Mouse (Mus musculus): Measurements from ENCODE around the gene Myh6. TPM values are rescaled to one million over a fixed set of nuclear protein-coding genes. Genes with fewer than 3 reads are reported as not detected.
A peak's percentile ranks its signal among the peaks of the same experiment; 100 is the strongest.

The Myh6 gene
- polyA plus RNA-seq, 1 experiment from 2014 or later = 1.1 TPM

DNA sequence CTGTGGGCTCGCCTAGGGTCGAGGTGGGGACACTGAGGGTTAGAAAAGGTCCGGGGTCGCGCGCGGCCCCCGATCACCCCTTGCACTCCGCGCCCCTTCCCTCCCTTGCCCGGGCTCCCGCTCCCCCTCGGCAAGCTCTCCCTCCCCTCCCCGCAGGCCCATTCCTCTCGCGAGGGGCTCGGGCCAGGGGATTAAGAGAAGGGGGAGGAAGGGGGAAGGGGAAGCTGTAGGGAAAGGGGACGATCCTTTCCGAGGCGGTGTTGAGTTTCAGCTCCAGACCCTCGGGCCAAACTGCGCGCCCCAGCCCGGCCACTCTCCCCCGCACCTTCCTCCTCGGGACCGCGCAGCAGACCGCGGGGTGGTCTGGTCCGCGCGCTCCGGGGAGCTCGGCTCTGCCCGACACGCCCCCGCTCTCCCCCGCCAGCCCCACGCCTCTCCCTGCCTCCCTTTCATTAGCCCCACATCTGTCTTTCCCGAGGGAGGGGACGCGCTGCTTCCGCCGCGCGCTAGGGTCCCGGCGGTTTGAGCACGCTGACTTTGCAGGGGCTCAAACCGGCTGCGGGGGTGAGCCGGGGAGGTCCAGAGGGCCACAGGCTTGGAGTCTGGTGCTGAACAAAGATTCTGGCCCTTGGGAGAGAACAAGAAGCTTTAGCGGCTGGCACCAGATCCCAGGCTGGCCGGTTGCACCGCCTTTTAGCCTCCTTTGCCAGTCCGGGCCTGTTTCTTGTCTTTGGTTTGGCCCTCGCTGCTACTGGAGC is 40.1 kb downstream of the Myh6 start:
- Histone ChIP-seq H3K9me3 (ENCODE audit: low read length) (peaks cover 5% of the 10 kb centered on the region; the same call in 1 of the 2 replicates), H3K27ac (ENCODE audit: low read length) (peak overlapping the region; percentile 99), H3K9ac (replicated peaks; ENCODE audit: low read length) (peak overlapping the region; percentile 82), H3K36me3 (ENCODE audit: insufficient read depth, low read length) (peaks cover 6% of the 10 kb centered on the region; the same call in 1 of the 2 replicates), H3K4me2 (replicated peaks; ENCODE audit: low read depth, low read length) (peak overlapping the region; percentile 81), H3K4me1 (ENCODE audit: insufficient read depth, low read length) (peaks cover 32% of the 10 kb centered on the region), H3K4me3 (ENCODE audit: low read length) (peak overlapping the region; percentile 55), H3K27me3 (ENCODE audit: insufficient read depth, low read length) (0 out of 2 replicates have a peak, but pooled peaks cover 2% of the 10 kb centered on the region)
- under 1% methylated on average over 44 of the region's 58 CpGs for WGBS
- ATAC-seq (ENCODE audit: low FRiP score, low TSS enrichment) = peak; percentile 87

DNA sequence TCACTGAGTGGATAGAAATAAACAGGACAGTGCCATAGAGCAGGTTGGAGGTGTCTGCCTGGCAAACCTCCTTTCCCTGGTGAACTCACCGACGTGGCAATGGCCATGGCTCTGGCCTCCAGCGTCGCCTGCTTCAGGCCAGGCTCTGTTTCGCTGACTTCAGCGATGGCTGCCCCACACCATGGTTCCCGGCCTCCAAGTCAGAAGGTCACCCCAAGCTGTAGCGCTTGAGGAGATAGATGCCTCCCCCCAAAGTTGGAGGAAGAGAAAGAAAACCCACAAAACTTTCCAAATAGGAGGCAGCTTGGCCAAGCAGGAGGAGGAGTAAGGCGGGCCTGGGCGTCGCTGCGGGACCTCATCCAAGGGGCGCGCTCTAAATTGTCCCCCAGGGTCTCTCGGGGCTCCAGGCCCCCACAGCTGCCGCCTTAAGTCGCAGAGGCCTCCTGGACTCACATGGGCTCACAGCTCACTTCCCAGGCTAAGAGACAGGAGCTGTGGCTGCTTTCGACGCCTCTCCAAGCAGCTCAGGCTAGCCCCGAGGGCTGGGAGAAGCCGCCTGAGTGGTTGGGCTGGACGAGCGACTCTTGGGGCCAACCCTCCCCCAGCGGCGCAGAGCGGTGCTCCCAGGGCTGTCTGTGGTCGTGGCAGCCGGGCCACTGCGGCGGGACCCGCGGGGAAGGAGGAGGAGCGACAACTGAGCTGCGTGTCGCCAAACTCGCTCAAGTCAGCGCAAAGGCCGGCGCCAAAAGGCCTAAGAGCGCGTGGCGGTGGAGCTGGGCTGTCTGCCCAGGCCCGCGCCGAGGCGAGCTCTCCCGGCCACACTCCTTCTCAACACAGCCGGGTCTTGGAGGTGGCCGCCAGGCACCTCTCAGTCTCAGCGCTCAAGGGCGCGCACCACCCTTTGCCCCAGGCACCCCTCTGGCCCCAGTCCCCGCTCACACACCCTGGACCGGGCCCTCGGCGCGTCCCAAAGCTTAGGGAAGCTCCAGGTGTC is 41.1 kb downstream of the Myh6 start, which contains the start of gene Efs:
Gene Efs (minus strand): TSS at position 778 of the 994 bp plus-strand sequence.
- peak within 1 kb of the TSS; percentile 82 for H3K9ac ChIP-seq (replicated peaks; ENCODE audit: low read length)
- peak; percentile 72 for ATAC-seq (ENCODE audit: low FRiP score, low TSS enrichment)

DNA sequence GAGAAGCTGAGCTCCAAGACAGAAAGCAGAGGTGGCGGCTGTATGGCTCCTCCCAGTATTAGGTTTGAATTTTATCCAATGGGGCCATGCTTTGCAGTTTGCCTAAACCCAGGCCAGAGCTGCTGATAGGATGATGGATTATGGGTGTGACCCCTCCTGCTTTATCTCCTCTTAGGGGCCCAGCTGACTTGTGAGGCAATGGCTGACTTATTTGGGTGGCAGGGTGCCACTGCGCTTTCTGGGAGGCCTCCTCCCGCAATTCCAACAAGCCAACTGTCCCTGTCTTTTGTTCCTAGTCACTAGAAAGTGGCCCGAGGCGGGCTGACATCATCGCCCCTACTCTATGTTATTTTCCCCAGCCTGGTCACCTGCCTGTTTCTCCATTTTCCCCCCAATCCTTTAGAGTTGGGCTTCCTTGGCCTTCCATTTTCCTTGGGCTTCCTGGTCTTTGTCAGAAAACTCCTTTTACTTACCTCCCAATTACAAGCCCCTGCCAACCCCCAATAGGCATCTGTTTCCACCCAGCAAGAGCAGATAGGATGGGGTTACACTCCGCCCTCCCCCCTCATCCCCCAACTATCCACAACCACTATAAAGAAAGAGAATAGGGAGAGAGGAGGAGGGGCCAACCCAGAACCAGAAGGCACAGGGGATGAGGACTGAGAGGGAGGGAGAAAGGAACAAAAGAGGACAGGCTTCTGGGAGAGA is 41.9 kb downstream of the Myh6 start:
- Histone ChIP-seq H3K4me1 (ENCODE audit: insufficient read depth, low read length) (peaks cover 35% of the 10 kb centered on the region), H3K27ac (ENCODE audit: low read length) (peak overlapping the region; percentile 99), H3K4me2 (replicated peaks; ENCODE audit: low read depth, low read length) (peak overlapping the region; percentile 81), H3K36me3 (ENCODE audit: insufficient read depth, low read length) (peaks cover 22% of the 10 kb centered on the region; the same call in 1 of the 2 replicates), H3K9ac (replicated peaks; ENCODE audit: low read length) (peak overlapping the region; percentile 82), H3K4me3 (ENCODE audit: low read length) (peak overlapping the region; percentile 55), H3K27me3 (ENCODE audit: insufficient read depth, low read length) (0 out of 2 replicates have a peak, but pooled peaks cover 2% of the 10 kb centered on the region), H3K9me3 (ENCODE audit: low read length) (peaks cover 13% of the 10 kb centered on the region)
- peak; percentile 63 for ATAC-seq (ENCODE audit: low FRiP score, low TSS enrichment)
- WGBS = 16% methylated on average over 7 of the region's 7 CpGs

More for the DNA sequence above, 41.1 kb downstream of the Myh6 start, which contains the start of gene Efs:
- Histone ChIP-seq H3K27me3 (ENCODE audit: insufficient read depth, low read length) (0 out of 2 replicates have a peak, but pooled peaks cover 2% of the 10 kb centered on the region), H3K27ac (ENCODE audit: low read length) (peak within 1 kb of the TSS; percentile 99), H3K36me3 (ENCODE audit: insufficient read depth, low read length) (peaks cover 15% of the 10 kb centered on the region; the same call in 1 of the 2 replicates), H3K4me3 (ENCODE audit: low read length) (peak within 1 kb of the TSS; percentile 55), H3K4me2 (replicated peaks; ENCODE audit: low read depth, low read length) (peak within 1 kb of the TSS; percentile 81), H3K9me3 (ENCODE audit: low read length) (peaks cover 13% of the 10 kb centered on the region), H3K4me1 (ENCODE audit: insufficient read depth, low read length) (peaks cover 36% of the 10 kb centered on the region)
- 2% methylated on average over 57 of the region's 57 CpGs for WGBS

DNA sequence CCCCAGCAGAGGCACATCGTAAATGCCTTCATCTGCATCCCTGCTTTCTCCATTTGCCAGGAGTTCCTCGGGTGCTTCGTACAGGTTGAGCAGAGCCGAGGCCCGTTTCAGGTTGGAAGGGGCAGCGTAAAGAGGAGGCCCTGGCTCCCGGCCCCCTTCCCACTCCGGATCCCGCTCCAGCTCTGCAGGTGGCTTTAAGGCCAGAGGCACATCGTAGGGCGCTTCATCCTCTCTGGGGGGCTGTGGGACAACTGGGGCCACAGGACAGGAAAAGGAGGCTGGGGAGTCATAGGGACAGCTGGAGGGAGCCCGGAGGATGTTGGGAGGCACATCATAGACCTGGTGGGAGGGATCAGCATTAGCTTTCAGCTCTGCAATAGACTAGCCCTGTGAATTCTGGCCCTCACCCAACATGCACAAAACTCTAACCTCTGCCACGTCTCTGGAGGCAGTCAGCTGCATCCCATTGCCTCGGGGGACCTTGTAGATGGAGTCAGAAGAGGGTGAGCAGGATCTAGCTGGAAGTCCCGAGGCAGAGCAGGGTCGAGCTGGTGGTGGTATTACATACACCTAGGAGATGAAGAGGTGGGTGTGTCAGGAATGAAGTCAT is 46.5 kb downstream of the Myh6 start:
- Histone ChIP-seq H3K4me1 (ENCODE audit: insufficient read depth, low read length) (peaks cover 20% of the 10 kb centered on the region), H3K9ac (replicated peaks; ENCODE audit: low read length) (no peak overlapping the region), H3K9me3 (ENCODE audit: low read length) (peaks cover 13% of the 10 kb centered on the region), H3K27me3 (ENCODE audit: insufficient read depth, low read length) (no peaks in the 10 kb centered on the region), H3K4me3 (ENCODE audit: low read length) (no peak overlapping the region), H3K27ac (ENCODE audit: low read length) (no peak overlapping the region), H3K4me2 (replicated peaks; ENCODE audit: low read depth, low read length) (no peak overlapping the region), H3K36me3 (ENCODE audit: insufficient read depth, low read length) (peaks cover 48% of the 10 kb centered on the region)
- ATAC-seq (ENCODE audit: low FRiP score, low TSS enrichment) = no peak
- WGBS = 88% methylated on average over 16 of the region's 16 CpGs

DNA sequence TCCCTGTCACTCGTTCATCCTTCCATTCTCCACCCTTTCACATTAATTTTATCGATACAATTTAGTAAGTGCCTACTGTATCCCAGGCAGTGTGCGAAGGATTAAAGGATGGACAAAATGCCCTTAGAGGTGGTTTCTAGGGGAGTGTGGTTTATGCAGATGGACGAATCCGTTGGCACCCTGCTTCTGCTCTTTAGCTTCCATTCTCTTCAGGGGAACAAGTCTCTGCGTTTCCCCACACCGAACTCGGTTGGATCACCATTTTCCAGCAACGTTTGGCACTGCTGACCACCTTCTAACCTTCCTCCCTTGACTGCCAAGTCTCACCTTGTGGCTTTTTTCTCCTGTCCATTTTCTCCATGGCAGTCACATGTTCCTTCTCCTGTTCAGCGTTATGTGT is 53.4 kb downstream of the Myh6 start:
- WGBS = 16% methylated on average over 10 of the region's 10 CpGs
- no peak; the same call in 1 of the 2 replicates for ATAC-seq (ENCODE audit: low FRiP score, low TSS enrichment)
- no peak overlapping the region for H3K27ac ChIP-seq (ENCODE audit: low read length)

DNA sequence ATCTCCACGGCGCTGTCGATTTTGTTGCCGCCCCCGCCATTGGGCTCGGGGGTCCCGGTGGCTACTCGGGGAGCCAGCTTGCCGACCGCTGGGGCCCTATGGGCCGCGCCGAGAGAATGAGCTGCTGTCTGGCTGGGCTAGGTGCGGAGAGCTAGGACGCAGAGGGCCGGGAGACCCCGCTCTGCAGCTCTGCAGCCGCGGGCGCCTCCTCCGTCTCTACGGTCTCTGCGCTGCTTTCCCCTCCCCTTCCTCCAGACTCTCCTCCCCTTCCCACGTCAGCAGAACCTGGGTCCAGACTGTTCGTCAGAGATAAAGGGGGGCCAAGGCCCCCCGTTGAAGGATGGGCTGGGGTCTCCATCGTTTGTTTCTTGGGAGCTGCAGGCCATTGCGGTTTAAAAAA is 53.8 kb downstream of the Myh6 start, which contains the start of gene Slc22a17:
Gene Slc22a17 (minus strand): TSS at position 247 of the 400 bp plus-strand sequence.
- peak within 1 kb of the TSS; percentile 85 for H3K9ac ChIP-seq (replicated peaks; ENCODE audit: low read length)
- H3K27me3 ChIP-seq (ENCODE audit: insufficient read depth, low read length) = no peaks in the 10 kb centered on the region
- peaks cover 19% of the 10 kb centered on the region for H3K36me3 ChIP-seq (ENCODE audit: insufficient read depth, low read length)
- H3K4me3 ChIP-seq (ENCODE audit: low read length) = peak within 1 kb of the TSS; percentile 86
- WGBS = 0% methylated on average over 28 of the region's 28 CpGs
- peak within 1 kb of the TSS; percentile 75 for H3K27ac ChIP-seq (ENCODE audit: low read length)
- peak within 1 kb of the TSS; percentile 98 for H3K4me2 ChIP-seq (replicated peaks; ENCODE audit: low read depth, low read length)
- ATAC-seq (ENCODE audit: low FRiP score, low TSS enrichment) = peak; percentile 92
- H3K4me1 ChIP-seq (ENCODE audit: insufficient read depth, low read length) = peaks cover 20% of the 10 kb centered on the region
- no peaks in the 10 kb centered on the region for H3K9me3 ChIP-seq (ENCODE audit: low read length)

More for the DNA sequence above, 53.4 kb downstream of the Myh6 start:
- Histone ChIP-seq H3K9ac (replicated peaks; ENCODE audit: low read length) (peak overlapping the region; percentile 85), H3K9me3 (ENCODE audit: low read length) (no peaks in the 10 kb centered on the region), H3K27me3 (ENCODE audit: insufficient read depth, low read length) (no peaks in the 10 kb centered on the region), H3K4me1 (ENCODE audit: insufficient read depth, low read length) (peaks cover 20% of the 10 kb centered on the region), H3K36me3 (ENCODE audit: insufficient read depth, low read length) (peaks cover 18% of the 10 kb centered on the region), H3K4me2 (replicated peaks; ENCODE audit: low read depth, low read length) (peak overlapping the region; percentile 98), H3K4me3 (ENCODE audit: low read length) (peak overlapping the region; percentile 86)

DNA sequence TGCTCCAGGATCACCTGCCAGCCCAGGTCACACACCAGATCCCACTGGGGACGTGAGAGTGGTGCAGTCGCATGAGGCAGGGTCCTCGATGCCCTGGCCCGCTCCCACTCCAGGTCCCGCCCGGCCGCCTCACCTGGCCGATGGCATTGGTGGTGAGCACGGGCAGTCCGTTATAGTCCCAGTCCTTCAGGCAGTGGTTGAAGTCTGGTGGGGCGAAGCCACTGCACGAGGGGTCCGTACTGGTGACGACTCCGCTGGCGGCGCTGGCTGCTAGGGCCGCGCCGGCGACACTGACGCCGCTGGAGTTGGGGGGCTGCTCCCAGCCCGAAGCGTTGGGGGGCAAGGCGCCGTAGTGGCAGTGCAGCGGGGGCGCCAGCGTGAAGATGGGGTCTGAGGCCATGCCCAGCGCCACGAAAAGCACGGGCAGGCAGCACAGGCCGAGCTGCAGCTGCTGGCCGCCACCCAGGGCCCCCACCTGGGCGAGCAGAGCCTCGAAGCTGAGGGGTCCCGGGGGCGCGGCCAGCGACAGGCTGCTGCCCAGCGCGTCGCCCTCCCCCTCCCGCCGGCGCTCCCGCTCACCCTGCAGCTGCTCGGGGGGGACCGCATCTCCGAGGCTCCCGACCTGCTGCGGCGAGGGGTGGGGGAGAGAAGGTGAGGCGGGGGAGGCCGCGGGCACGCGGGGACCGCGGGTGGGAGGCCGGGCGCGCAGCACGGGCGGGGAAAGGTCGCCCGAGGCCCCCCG is 54.4 kb downstream of the Myh6 start:
- peak overlapping the region; percentile 75 for H3K27ac ChIP-seq (ENCODE audit: low read length)
- peak overlapping the region; percentile 85 for H3K9ac ChIP-seq (replicated peaks; ENCODE audit: low read length)
- peak overlapping the region; percentile 98 for H3K4me2 ChIP-seq (replicated peaks; ENCODE audit: low read depth, low read length)
- WGBS = 3% methylated on average over 49 of the region's 69 CpGs
- H3K9me3 ChIP-seq (ENCODE audit: low read length) = no peaks in the 10 kb centered on the region
- H3K4me3 ChIP-seq (ENCODE audit: low read length) = peak overlapping the region; percentile 86
- H3K4me1 ChIP-seq (ENCODE audit: insufficient read depth, low read length) = peaks cover 20% of the 10 kb centered on the region
- H3K27me3 ChIP-seq (ENCODE audit: insufficient read depth, low read length) = no peaks in the 10 kb centered on the region
- H3K36me3 ChIP-seq (ENCODE audit: insufficient read depth, low read length) = peaks cover 24% of the 10 kb centered on the region
- peak; percentile 52 for ATAC-seq (ENCODE audit: low FRiP score, low TSS enrichment)

DNA sequence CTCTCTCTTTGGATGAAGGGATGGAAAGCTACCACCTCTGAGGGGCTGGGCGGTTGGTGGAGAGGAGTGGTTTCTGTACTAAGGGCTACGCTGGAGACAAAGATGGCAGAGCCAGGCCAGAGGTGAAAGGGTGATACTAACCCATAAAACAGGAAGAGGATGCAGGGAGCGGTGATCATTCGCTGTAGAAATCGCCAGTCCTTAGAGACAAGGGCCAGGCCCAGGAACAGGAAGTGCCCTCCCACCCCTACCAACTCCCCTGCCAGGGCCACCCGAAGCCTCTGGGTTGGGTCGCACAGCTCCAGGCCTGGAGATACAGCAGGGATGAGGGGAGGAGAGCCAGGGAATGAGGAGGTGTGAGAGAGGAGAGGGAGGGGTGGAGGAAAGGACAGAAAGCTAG is 58.0 kb downstream of the Myh6 start:
- WGBS = 59% methylated on average over 7 of the region's 7 CpGs
- ATAC-seq (ENCODE audit: low FRiP score, low TSS enrichment) = no peak
- peaks cover 24% of the 10 kb centered on the region for H3K36me3 ChIP-seq (ENCODE audit: insufficient read depth, low read length)

More for the DNA sequence above, 58.0 kb downstream of the Myh6 start:
- Histone ChIP-seq H3K27ac (ENCODE audit: low read length) (no peak overlapping the region), H3K4me2 (replicated peaks; ENCODE audit: low read depth, low read length) (no peak overlapping the region), H3K9ac (replicated peaks; ENCODE audit: low read length) (no peak overlapping the region), H3K4me1 (ENCODE audit: insufficient read depth, low read length) (peaks cover 19% of the 10 kb centered on the region), H3K4me3 (ENCODE audit: low read length) (no peak overlapping the region), H3K27me3 (ENCODE audit: insufficient read depth, low read length) (no peaks in the 10 kb centered on the region), H3K9me3 (ENCODE audit: low read length) (no peaks in the 10 kb centered on the region)
